Mouse (Mus musculus) bone marrow, adult 2 months (tissue): ENCODE results near the gene Klc4.

Source experiments
- CTCF ChIP-seq: fragments of 200-500 bp; IDR thresholded peaks from 2 replicates; pipeline ENCODE4 v1.5.1; 2011; ENCODE audit warnings: low read length, control low read depth; ENCODE audit not compliant: control insufficient read depth, insufficient read depth
- POLR2A ChIP-seq: fragments of 200-500 bp; IDR thresholded peaks from 2 replicates; pipeline ENCODE4 v1.6.1; 2011; ENCODE audit warnings: low read depth, mild to moderate bottlenecking, control low read depth, low read length, borderline replicate concordance; ENCODE audit not compliant: control insufficient read depth

DNA sequence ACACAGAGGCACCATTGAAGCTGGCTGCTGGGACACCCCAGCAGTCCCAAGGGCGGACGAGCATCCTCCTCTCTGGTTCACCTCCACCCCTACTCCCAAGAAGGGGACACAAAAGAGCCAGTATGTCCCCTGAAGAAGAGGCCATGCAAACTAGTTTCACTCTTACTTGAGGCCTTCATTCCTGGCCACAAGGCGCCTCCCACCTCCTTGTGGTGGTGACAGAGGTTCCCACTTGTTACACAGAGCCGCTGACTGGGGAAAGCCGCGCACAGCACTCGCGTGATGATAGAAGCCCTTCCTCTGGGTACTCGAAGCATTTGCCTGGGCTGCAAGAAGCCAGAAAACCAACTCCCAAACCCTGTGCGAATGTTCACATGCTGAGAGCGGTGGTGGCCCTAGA, 23.6 kb downstream of the Klc4 start:
- no peak for TF ChIP-seq CTCF
- no peak for TF ChIP-seq POLR2A
